ENCODE assay signal across 18 mouse cellular contexts in the genomic region with DNA sequence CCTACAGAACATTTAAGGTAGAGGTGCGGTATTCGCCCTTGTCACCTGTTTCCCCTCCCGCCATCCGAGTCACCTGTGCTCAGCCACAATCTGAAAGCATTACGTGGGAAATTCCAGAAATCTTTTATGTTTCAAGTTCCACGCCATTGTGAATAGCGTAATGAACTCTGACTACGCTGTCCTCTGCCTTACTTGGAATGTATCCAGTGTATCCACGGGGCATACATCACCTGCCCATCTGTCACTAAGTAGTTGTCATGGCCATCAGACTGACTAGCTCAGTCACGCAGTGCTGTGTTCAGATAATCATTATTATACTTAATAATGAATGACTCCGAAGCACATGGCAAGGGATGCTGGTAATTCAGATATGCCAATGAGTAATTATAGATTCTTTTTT. TPM values are rescaled to one million over a fixed set of nuclear protein-coding genes. Genes with fewer than 3 reads are reported as not detected.
"Had no signal": no experiment of that assay in that cellular context is flagged by ENCODE, and none has a peak within 500 bp of the region (broad histone marks: within the 10 kb centered on the region; RNA-seq: fewer than 3 reads in every experiment).

No protein-coding gene starts in this region.

- H3K9me3 ChIP-seq: limb, embryonic 15.5 days; liver, embryonic 12.5 days; stomach, embryonic 15.5 days had no signal

- H3K27me3 ChIP-seq: limb, embryonic 15.5 days; liver, embryonic 12.5 days; stomach, embryonic 15.5 days had no signal

- H3K27ac ChIP-seq: kidney, postnatal 0 days; limb, embryonic 15.5 days; liver, embryonic 12.5 days; macrophage; stomach, embryonic 15.5 days had no signal

- DNase-seq: kidney, postnatal 36 days; layer of hippocampus, adult 9-11 months; layer of hippocampus, postnatal 36 days; lung, postnatal 10 days; right cerebral cortex, postnatal 14 days; thymus, adult 2 months; thymus, postnatal 25 days had no signal

- ATAC-seq: liver, embryonic 12.5 days had no signal

- H3K9ac ChIP-seq: limb, embryonic 15.5 days; liver, embryonic 12.5 days; lung, embryonic 14.5 days; stomach, embryonic 15.5 days had no signal

- H3K4me2 ChIP-seq: limb, embryonic 15.5 days; liver, embryonic 12.5 days; midbrain, embryonic 11.5 days; stomach, embryonic 15.5 days had no signal

- H3K4me1 ChIP-seq: liver, embryonic 12.5 days; megakaryocyte, embryonic 14.5 days; stomach, embryonic 15.5 days had no signal

- H3K36me3 ChIP-seq: limb, embryonic 15.5 days; liver, embryonic 12.5 days; stomach, embryonic 15.5 days had no signal

- H3K4me3 ChIP-seq: limb, embryonic 15.5 days; liver, embryonic 12.5 days; megakaryocyte, embryonic 14.5 days; stomach, embryonic 15.5 days had no signal

RNA-seq across cellular contexts. Expression of a gene that starts 25.9 kb away (rescaled TPM):
- polyA plus RNA-seq: limb, embryonic 11.5 days had no signal

RNA-seq across cellular contexts. Expression of a gene that starts 57.3 kb away (rescaled TPM):
- total RNA-seq: midbrain, postnatal 0 days had no signal
- polyA plus RNA-seq: liver, embryonic 12.5 days; macrophage; neural tube, embryonic 11.5 days had no signal
